ENCODE assay signal across 19 mouse cellular contexts in the genomic region with DNA sequence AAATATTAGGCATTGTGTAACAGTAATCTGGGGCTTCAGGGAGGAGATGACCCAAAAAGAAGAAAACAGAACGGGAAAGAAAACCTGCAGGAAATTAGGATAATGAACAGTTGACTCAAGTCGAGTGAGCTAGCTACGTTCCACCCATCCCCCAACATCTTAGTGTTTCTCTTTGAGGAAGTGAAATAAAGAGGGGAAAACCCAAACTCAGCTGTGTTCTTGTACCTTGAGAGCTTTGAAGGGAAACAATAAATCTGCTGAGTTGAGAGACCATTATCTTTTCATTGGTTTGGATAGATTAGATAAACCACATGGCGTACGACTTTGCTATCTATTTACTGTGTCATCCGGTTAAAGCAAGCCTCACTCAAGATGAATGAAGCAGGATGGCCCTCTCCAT.
A peak's percentile ranks its signal among the peaks of the same experiment; 100 is the strongest.
DNase-seq lines count a peak whose midpoint lies in the region; ATAC-seq and TF ChIP-seq lines count a peak whose summit lies in the region.
"Had no signal": no experiment of that assay in that cellular context is flagged by ENCODE, and none has a peak within 500 bp of the region (broad histone marks: within the 10 kb centered on the region; RNA-seq: fewer than 3 reads in every experiment).

No protein-coding gene starts in this region.

- H3K27ac ChIP-seq in liver, embryonic 14.5 days = no peak overlapping the region
- no peak overlapping the region for H3K27ac ChIP-seq in liver, embryonic 11.5 days (ENCODE audit: low read depth, low read length)
- H3K27ac ChIP-seq: forebrain, embryonic 10.5 days; gastrocnemius, adult 2 months; hindbrain, embryonic 10.5 days; liver, embryonic 15.5 days; midbrain, embryonic 15.5 days; neural tube, embryonic 15.5 days had no signal

- ATAC-seq in liver, embryonic 14.5 days (ENCODE audit: insufficient read depth) = no peak
- no peak for ATAC-seq in liver, embryonic 11.5 days (replicated peaks; ENCODE audit: low FRiP score)
- peak; percentile 95 for ATAC-seq in CD4-positive, CD25-positive, alpha-beta regulatory T cell, adult 4 months
- ATAC-seq: midbrain, embryonic 15.5 days had no signal

- no peaks in the 10 kb centered on the region for H3K9me3 ChIP-seq in liver, embryonic 14.5 days (ENCODE audit: control insufficient read depth, low read length)
- no peaks in the 10 kb centered on the region for H3K9me3 ChIP-seq in liver, embryonic 11.5 days (ENCODE audit: control insufficient read depth, low read length)
- H3K9me3 ChIP-seq: forebrain, embryonic 10.5 days; hindbrain, embryonic 10.5 days; liver, embryonic 15.5 days; midbrain, embryonic 15.5 days; neural tube, embryonic 15.5 days had no signal

- H3K4me1 ChIP-seq in liver, embryonic 14.5 days (replicated peaks; ENCODE audit: control insufficient read depth in 2 of 2, insufficient read depth in 2 of 2, low read length in 1 of 2) = peaks cover 0 to 3% of the 10 kb centered on the region in 2 experiments; a peak in 2 of 4 replicates
- peaks cover 3% of the 10 kb centered on the region; the same call in 1 of the 2 replicates for H3K4me1 ChIP-seq in liver, embryonic 11.5 days (replicated peaks; ENCODE audit: control insufficient read depth, insufficient read depth, low read length)
- H3K4me1 ChIP-seq: liver, embryonic 15.5 days; midbrain, embryonic 15.5 days; neural tube, embryonic 15.5 days had no signal

- DNase-seq in liver, embryonic 14.5 days (ENCODE audit: low read depth in 3 of 3, low spot score in 3 of 3) = peak in 2 of 3 experiments; percentile 1 to 10
- DNase-seq in liver, embryonic 11.5 days (ENCODE audit: low spot score) = no peak
- DNase-seq in B cell, adult 2 months = peak; percentile 34 to 51
- DNase-seq in induced T-regulatory cell, adult 2 months (ENCODE audit: low read depth) = peak; percentile 92
- no peak for DNase-seq in gastrocnemius, postnatal 10 days
- no peak for DNase-seq in left cerebral cortex, postnatal 36 days (ENCODE audit: low spot score in 2 of 2)
- no peak for DNase-seq in adrenal gland, postnatal 36 days
- DNase-seq: adrenal gland, adult 2 months; cerebellum, adult 11 months; gastrocnemius, adult 2 months; kidney, postnatal 10 days; right cerebral cortex, postnatal 25 days had no signal

- no peaks in the 10 kb centered on the region for H3K27me3 ChIP-seq in liver, embryonic 14.5 days (ENCODE audit: control insufficient read depth, insufficient read depth, low read length)
- no peaks in the 10 kb centered on the region for H3K27me3 ChIP-seq in liver, embryonic 11.5 days (replicated peaks; ENCODE audit: control insufficient read depth, insufficient read depth, low read length)
- H3K27me3 ChIP-seq: liver, embryonic 15.5 days; midbrain, embryonic 15.5 days; neural tube, embryonic 15.5 days had no signal

- H3K9ac ChIP-seq in liver, embryonic 14.5 days (replicated peaks) = no peak overlapping the region
- no peak overlapping the region for H3K9ac ChIP-seq in liver, embryonic 11.5 days (ENCODE audit: low read depth, low read length)
- H3K9ac ChIP-seq: liver, embryonic 15.5 days; midbrain, embryonic 15.5 days; neural tube, embryonic 15.5 days had no signal

- H3K36me3 ChIP-seq in liver, embryonic 14.5 days (replicated peaks; ENCODE audit: control insufficient read depth, insufficient read depth, low read depth) = no peaks in the 10 kb centered on the region
- H3K36me3 ChIP-seq in liver, embryonic 11.5 days (ENCODE audit: control insufficient read depth, insufficient read depth, low read length) = no peaks in the 10 kb centered on the region
- H3K36me3 ChIP-seq: forebrain, embryonic 10.5 days; hindbrain, embryonic 10.5 days; liver, embryonic 15.5 days; midbrain, embryonic 15.5 days; neural tube, embryonic 15.5 days had no signal

- no peak overlapping the region for H3K4me2 ChIP-seq in liver, embryonic 14.5 days (ENCODE audit: low read depth)
- H3K4me2 ChIP-seq in liver, embryonic 11.5 days = no peak overlapping the region
- H3K4me2 ChIP-seq: heart, embryonic 11.5 days; liver, embryonic 15.5 days; midbrain, embryonic 15.5 days; neural tube, embryonic 15.5 days had no signal

- 4% methylated on average over 6 of the region's 6 CpGs for WGBS in liver, embryonic 14.5 days (ENCODE audit: insufficient replicate concordance)
- WGBS in liver, embryonic 11.5 days = 11% methylated on average over 6 of the region's 6 CpGs

- TF ChIP-seq EP300 in liver, embryonic 14.5 days (IDR thresholded peaks at IDR 0.05; ENCODE audit: low read depth) = no peak

- no peak for TF ChIP-seq CTCF in liver, embryonic 14.5 days (IDR thresholded peaks at IDR 0.05; ENCODE audit: low read depth)

- intact Hi-C loops in left cerebral cortex, postnatal 36 days (cut with DNase I) = no loop called here

- H3K4me3 ChIP-seq in liver, embryonic 14.5 days (ENCODE audit: insufficient read depth in 1 of 2, low read depth in 2 of 2, low read length in 2 of 2) = no peak overlapping the region
- H3K4me3 ChIP-seq in liver, embryonic 11.5 days (ENCODE audit: low read depth, low read length) = no peak overlapping the region
- H3K4me3 ChIP-seq: forebrain, embryonic 10.5 days; gastrocnemius, adult 2 months; hindbrain, embryonic 10.5 days; liver, embryonic 15.5 days; midbrain, embryonic 15.5 days; neural tube, embryonic 15.5 days had no signal

Comparison
In these comparisons a context has a peak if more than half of its experiments do, and no peak if none do; other contexts are left out.
1. DNase-seq: peak in liver, embryonic 14.5 days (2 of 3), B cell, adult 2 months (2 of 2) and induced T-regulatory cell, adult 2 months (single experiment); none in liver, embryonic 11.5 days (single experiment), gastrocnemius, postnatal 10 days (single experiment), left cerebral cortex, postnatal 36 days (0 of 2) and adrenal gland, postnatal 36 days (0 of 2).